Mouse (Mus musculus): ENCODE data around the gene Gcdh.

GRCm38 (mm10) chr8:84844397-84845070, 49.2 kb downstream of the Gcdh start:
- TF ChIP-seq POLR2A (IDR thresholded peaks at IDR 0.05; ENCODE audit: borderline replicate concordance, extremely low read depth, low read depth, low read length) (no peak), CTCF (IDR thresholded peaks at IDR 0.05; ENCODE audit: insufficient read depth, low read length) (no peak)
